Mouse (Mus musculus): ENCODE measurements around the gene Sypl.

Sypl gene

GRCm38 (mm10) chr12:33000402-33000801, 46.7 kb downstream of the Sypl start:
- in situ Hi-C loops (cut with MboI, MseI): no loop called here

GRCm38 (mm10) chr12:33003339-33003965, 49.8 kb downstream of the Sypl start:
- in situ Hi-C loops (cut with MboI, MseI): no loop called here

DNA sequence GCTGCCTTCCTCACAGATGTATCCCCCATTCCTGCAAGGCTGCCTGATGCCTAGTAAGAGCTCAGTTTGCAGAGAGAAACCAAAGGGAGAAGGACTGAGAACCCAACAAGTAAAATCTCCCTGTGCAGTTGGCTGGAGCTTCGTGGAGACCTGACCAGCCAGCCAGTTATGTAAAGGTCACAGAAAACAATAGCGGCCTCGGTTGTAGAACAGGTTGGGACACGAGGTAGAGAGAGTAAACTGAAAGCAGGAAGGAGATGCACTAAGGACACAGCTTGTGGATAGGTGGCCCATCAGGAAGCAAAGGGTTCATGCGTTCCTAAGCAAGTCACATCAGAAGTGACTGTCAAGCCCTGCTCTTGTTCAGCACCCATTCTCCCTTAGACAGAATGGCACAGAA, 52.2 kb downstream of the Sypl start:
- in situ Hi-C loops (cut with MboI, MseI): no loop called here

DNA sequence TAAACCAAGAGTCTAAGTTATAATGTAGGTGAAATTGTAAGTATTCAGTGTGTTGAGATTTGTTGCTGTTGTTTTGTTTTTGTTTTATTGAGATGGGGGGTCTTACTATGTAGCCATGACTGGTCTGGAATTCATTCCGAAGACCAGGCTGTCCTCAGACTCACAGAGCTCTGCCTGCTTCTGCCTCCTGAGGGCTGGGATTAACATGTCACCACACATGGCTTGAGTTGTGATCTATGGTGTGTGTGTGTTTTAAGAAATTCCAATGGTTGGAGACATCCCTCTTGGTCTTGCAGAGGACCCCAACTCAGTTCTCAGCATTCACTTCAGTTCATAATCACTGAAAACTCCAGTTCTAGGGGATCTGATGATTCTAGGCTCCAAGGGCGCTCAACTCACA, 53.5 kb downstream of the Sypl start:
- in situ Hi-C loops (cut with MboI, MseI): no loop called here

DNA sequence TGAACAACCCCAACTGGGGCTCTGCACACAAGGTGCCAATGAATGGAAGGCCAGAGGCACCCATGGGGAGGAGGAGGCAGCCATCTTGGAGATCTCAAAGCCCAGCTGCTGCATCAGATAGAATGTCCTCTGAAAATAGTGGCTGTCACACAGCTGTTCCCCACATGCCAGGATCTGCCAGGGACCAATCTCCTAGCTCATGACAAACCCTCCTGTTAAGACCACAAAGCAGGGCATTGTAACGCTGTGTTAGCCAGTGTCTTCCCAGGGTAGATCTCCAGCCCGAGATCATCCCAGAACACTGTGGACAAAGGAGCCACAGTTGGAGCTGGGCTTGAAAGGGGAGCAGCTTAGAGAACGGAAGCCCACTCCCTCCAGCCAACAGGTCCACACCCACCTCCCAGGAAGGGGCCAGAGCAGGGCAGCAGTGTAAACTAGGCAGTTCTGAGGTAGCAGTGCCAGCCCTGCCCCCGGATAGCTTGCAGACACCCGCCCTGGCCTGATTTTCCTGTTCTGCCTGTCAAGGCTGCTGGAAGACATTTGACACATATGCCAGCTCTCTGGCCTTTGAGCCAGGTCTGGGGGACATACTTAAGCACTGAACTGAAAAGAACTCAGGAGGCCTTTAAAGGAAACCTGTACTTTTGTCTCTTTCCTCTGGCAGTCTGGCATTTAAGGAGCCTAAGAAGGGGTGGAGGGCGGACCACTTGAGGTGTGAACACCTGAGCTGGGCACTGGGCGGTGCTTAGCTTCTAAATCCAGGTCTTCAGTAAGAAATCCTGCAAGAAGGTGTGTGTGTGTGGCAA, 54.8 kb downstream of the Sypl start:
- in situ Hi-C loops (cut with MboI, MseI): no loop called here

DNA sequence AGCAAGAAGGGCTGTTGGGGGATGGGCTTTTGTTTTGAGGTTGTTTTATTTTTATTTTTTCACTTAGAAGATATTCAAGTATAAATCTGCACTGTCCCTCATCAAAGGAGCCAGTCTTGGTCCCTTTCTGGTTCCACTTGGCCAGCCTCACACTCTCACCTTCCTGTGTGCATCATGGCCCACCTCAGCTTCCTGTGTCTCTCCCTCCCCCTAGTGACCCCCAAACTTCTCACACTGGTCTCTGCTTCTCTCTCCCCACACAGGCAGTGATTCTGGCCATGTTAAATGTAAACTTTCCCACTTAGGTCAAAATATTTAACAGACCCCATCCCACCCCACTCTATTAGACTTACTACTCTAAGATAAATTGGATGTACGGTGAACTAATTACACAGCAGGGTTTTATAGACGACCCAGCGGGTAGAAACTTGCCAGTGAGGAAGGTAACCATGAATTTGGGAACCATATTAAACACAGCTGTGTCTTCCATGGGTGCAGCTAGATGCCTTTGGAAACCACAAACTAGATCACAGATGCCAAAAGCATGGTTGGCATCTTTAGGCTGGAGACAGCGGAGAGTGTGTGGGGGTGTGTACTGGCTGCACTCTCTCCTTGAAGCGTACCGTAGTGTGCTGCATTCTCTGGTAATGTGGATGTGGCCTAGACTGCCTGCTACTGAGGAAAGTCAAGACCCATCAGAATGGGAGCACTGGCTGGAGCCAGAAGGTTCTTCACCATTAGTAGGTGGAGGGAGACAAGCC, 55.7 kb downstream of the Sypl start:
- in situ Hi-C loops (cut with MboI, MseI): no loop called here

DNA sequence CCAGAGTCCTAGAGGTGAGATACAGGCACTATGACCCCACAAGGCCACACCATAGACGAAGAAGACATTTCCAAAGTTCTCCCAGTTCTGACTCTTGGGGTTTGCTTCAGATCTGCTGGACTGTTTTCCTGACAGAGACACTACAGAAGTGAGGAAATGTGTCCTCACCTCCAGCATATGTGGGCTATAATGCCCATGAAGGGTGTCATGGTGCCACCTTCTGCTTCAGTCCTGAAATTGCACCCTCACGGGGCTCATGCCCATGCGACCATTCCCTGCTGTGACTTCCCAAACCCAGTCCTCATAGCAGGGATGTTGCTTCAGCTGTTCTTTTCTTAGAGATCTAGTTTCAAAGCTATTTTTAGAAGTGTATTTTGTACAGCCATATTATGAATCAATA, 56.3 kb downstream of the Sypl start:
- in situ Hi-C loops (cut with MboI, MseI): loop anchor here (5.0 kb wide), 2 partner anchors 88 to 373 kb away; no protein-coding TSS in a partner anchor

DNA sequence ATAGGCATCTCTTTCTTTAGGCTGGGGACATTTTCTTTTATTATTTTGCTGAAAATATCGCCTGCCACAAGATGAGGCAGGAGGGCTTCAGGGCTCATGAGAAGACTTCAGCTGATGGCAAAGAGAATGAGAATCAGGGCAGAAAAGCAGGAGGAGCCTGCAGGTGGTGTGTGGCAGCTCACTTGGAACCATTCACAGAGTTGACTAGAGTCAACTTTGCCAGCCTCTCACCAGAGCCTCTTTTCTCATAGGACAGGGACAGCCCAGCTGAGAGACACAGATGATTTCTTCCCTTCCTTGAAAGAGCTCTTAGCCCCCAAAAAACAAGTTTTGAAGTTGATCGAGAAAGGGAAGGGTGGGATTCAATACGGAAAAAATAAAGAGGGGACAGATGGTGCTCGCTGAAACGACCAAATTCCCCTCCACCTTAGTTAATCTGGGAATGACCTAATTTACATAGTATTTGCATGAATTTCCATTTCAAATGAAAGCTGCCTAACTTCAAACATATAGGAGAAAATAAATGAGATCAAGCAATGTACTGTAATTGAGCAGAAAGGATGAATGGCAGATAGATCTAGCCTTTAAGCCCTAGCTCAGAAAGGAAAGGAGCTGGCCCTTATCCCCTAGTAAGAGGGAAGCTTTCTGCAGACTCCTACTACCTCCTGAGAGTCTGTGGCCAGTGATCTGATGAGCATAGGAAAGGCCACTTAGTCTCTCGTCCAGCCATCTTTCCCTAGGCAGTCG, 60.5 kb downstream of the Sypl start:
- in situ Hi-C loops (cut with MboI, MseI): loop anchor here (5.0 kb wide), 2 partner anchors 92 to 377 kb away; no protein-coding TSS in a partner anchor

DNA sequence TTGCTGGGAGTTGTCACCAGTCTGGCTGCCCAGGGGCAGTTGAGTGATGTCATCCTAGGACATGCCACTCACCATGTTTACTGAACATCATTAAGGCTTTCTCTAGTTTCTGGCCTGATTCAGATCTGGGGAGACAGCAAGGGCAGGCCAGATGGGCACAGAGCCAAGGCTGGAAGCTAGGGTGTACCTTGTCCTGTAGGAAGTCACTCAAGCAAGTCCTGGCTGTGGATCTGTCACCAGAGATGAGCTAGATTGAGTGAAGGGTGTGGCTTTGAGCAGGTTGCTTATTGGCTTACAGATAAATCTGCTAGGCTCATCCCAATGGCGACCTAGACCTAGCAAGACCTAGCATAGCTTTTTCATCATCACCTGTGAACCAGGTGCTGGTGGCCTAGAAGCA, 61.4 kb downstream of the Sypl start:
- in situ Hi-C loops (cut with MboI, MseI): no loop called here

- in situ Hi-C loops (cut with MboI, MseI): no loop called here
These were observed 63.4 kb downstream of the Sypl start for GRCm38 (mm10) chr12:33016824-33017705.

- in situ Hi-C loops (cut with MboI, MseI): no loop called here
These were observed 64.9 kb downstream of the Sypl start for GRCm38 (mm10) chr12:33018601-33019000.

- in situ Hi-C loops (cut with MboI, MseI): no loop called here
These were observed 66.3 kb downstream of the Sypl start for GRCm38 (mm10) chr12:33020011-33020410.

- in situ Hi-C loops (cut with MboI, MseI): no loop called here
These were observed 67.4 kb downstream of the Sypl start for GRCm38 (mm10) chr12:33021140-33021539.

- in situ Hi-C loops (cut with MboI, MseI): no loop called here
These were observed 68.1 kb downstream of the Sypl start for GRCm38 (mm10) chr12:33021751-33022150.

DNA sequence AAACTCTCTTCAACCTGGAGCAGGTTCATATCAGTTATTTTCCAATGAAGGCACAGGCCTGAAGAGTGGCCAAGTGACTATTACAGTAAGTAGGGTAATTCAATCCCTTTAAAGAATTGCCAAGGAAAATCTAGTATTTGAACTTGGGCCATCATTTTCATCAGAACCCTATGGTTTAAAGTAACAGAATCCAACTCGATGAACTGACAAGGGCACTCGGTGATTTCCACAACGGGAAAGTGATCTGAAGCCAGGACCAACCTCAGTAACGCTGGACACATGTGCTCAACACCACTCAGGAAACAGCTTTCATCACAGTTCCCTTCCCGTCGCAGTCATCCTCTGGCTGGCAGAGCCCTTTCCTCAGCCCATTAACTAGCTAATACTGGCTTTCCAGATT, 70.8 kb downstream of the Sypl start:
- in situ Hi-C loops (cut with MboI, MseI): no loop called here

DNA sequence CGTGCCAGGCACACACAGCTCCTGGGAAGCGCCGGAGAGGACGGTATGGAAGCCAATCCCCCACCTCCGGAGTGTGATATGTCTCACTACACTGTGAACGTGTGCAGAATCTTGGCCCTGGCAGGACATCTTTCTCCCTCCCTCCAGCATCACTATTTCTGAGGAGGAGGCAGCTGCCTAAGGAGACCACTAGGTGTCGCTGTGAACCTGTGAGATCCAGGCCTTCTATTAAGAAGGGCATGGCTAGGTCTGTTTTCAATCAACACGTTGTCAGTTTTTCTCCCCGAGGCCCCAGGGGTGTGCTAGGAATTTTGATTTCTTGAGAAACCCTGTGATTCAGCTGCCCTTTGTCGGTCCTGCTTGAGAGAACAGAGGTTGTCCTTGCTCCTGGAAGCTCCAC, 73.4 kb downstream of the Sypl start:
- in situ Hi-C loops (cut with MboI, MseI): loop anchor here (5.0 kb wide), 4 partner anchors 75 to 355 kb away; no protein-coding TSS in a partner anchor

GRCm38 (mm10) chr12:33028109-33028691, 74.5 kb downstream of the Sypl start:
- in situ Hi-C loops (cut with MboI, MseI): loop anchor here (5.0 kb wide), 4 partner anchors 74 to 354 kb away; no protein-coding TSS in a partner anchor

DNA sequence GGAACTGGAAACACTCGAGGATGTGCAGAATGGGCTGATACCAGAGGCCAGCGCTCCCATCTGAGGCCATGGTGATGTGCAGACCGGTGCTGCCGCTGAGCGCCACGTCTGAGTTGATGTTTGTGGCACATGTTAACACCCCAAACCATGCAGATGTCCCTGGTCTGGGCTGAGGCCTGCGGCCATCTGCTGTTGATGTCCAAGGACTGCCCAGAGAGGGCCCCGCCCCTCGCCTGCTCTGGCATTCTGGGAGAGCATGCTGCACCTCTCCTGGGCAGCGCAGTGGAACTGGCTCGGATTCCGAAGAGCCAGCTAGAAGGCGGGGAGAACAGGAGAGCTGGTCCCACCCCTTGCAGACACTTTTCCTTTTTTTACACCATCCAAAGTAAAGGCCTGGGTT, 75.0 kb downstream of the Sypl start:
- in situ Hi-C loops (cut with MboI, MseI): loop anchor here (5.0 kb wide), 4 partner anchors 74 to 354 kb away; no protein-coding TSS in a partner anchor
